Mouse (Mus musculus): ENCODE results near the gene Thbd.

GRCm38 (mm10) chr2:148430941-148431340 is 23.0 kb upstream of the Thbd start:
- TF ChIP-seq CTCF (IDR thresholded peaks at IDR 0.05; ENCODE audit: borderline replicate concordance, control insufficient read depth, extremely low read depth, insufficient read depth, low read length, poor library complexity): no peak
- no peak for TF ChIP-seq POLR2A (IDR thresholded peaks at IDR 0.05; ENCODE audit: control insufficient read depth, extremely low read depth, insufficient read depth, low read length, poor library complexity)

Data from thymus, adult 2 months (tissue).